Mouse (Mus musculus): ENCODE measurements at regions not wholly inside any gene's neighbourhood (a gene's known extent, or its start where the extent isn't known, plus 50 kb on each side); places are given as distances from the start of the nearest gene placed in this dataset.

DNA sequence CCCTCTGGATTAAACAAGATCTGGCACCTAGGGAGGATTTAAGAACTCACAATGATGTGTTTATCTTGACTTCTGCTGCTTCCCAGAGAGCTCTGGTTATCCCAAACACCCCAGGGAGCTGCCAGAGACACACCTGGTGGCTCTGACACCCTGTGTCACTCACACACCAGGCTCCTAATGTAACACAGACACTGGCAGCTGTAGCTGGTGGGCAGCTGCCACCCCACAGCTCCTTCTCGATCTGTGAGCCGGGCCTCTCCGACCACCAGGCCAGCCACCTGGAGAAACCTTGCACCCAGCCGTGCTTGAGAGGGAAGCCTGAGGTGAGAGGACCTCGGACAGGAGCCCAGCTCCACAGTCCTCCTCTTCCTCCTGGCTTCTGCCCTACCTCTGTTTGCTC is 69.5 kb downstream of the Lao1 start:
- ATAC-seq: no peak
- no peak for TF ChIP-seq CTCF (IDR thresholded peaks at IDR 0.05; ENCODE audit: low read depth)

GRCm38 (mm10) chr4:119033006-119033405 is 71.6 kb downstream of the Lao1 start:
- Histone ChIP-seq H3K4me1 (ENCODE audit: insufficient read depth) (no peaks in the 10 kb centered on the region; the same call in 1 of the 2 replicates), H3K27me3 (ENCODE audit: insufficient read depth, low read length) (no peaks in the 10 kb centered on the region), H3K4me2 (ENCODE audit: low read depth) (no peak overlapping the region), H3K27ac (ENCODE audit: low read depth, low read length) (no peak overlapping the region), H3K4me3 (ENCODE audit: low read depth, low read length) (no peak overlapping the region), H3K36me3 (ENCODE audit: insufficient read depth) (no peaks in the 10 kb centered on the region), H3K9me3 (ENCODE audit: low read length) (no peaks in the 10 kb centered on the region), H3K9ac (no peak overlapping the region)
- no peak for TF ChIP-seq CTCF (IDR thresholded peaks at IDR 0.05; ENCODE audit: low read depth)
- no peak for ATAC-seq
- WGBS: 58% methylated on average over 4 of the region's 4 CpGs
- no peak for DNase-seq

More for the DNA sequence above, 69.5 kb downstream of the Lao1 start:
- Histone ChIP-seq H3K4me3 (ENCODE audit: low read depth, low read length) (no peak overlapping the region), H3K27me3 (ENCODE audit: insufficient read depth, low read length) (no peaks in the 10 kb centered on the region), H3K4me1 (ENCODE audit: insufficient read depth) (no peaks in the 10 kb centered on the region; the same call in 1 of the 2 replicates), H3K9ac (no peak overlapping the region), H3K36me3 (ENCODE audit: insufficient read depth) (no peaks in the 10 kb centered on the region), H3K4me2 (ENCODE audit: low read depth) (no peak overlapping the region), H3K9me3 (ENCODE audit: low read length) (no peaks in the 10 kb centered on the region), H3K27ac (ENCODE audit: low read depth, low read length) (no peak overlapping the region)
- no peak for DNase-seq
- WGBS: 51% methylated on average over 5 of the region's 5 CpGs

GRCm38 (mm10) chr4:119036582-119036981 is 71.9 kb upstream of the Slc2a1 start:
- H3K4me1 ChIP-seq (ENCODE audit: insufficient read depth): no peaks in the 10 kb centered on the region
- no peak for DNase-seq
- no peak overlapping the region for H3K4me2 ChIP-seq (ENCODE audit: low read depth)
- WGBS: 93% methylated on average over 5 of the region's 5 CpGs
- no peaks in the 10 kb centered on the region for H3K27me3 ChIP-seq (ENCODE audit: insufficient read depth, low read length)
- no peaks in the 10 kb centered on the region for H3K9me3 ChIP-seq (ENCODE audit: low read length)
- TF ChIP-seq CTCF (IDR thresholded peaks at IDR 0.05; ENCODE audit: low read depth): no peak
- H3K4me3 ChIP-seq (ENCODE audit: low read depth, low read length): no peak overlapping the region
- H3K9ac ChIP-seq: no peak overlapping the region
- no peak overlapping the region for H3K27ac ChIP-seq (ENCODE audit: low read depth, low read length)
- ATAC-seq: no peak
- H3K36me3 ChIP-seq (ENCODE audit: insufficient read depth): no peaks in the 10 kb centered on the region

- 95% methylated on average over 6 of the region's 6 CpGs for WGBS
- H3K9ac ChIP-seq: no peak overlapping the region
- no peak for TF ChIP-seq CTCF (IDR thresholded peaks at IDR 0.05; ENCODE audit: low read depth)
- no peaks in the 10 kb centered on the region for H3K27me3 ChIP-seq (ENCODE audit: insufficient read depth, low read length)
- no peak overlapping the region for H3K27ac ChIP-seq (ENCODE audit: low read depth, low read length)
- H3K36me3 ChIP-seq (ENCODE audit: insufficient read depth): no peaks in the 10 kb centered on the region
- H3K4me1 ChIP-seq (ENCODE audit: insufficient read depth): no peaks in the 10 kb centered on the region
- ATAC-seq: no peak
- no peak overlapping the region for H3K4me2 ChIP-seq (ENCODE audit: low read depth)
- H3K9me3 ChIP-seq (ENCODE audit: low read length): no peaks in the 10 kb centered on the region
- no peak for DNase-seq
- no peak overlapping the region for H3K4me3 ChIP-seq (ENCODE audit: low read depth, low read length)
These were observed 68.5 kb upstream of the Slc2a1 start for GRCm38 (mm10) chr4:119040041-119040440.

DNA sequence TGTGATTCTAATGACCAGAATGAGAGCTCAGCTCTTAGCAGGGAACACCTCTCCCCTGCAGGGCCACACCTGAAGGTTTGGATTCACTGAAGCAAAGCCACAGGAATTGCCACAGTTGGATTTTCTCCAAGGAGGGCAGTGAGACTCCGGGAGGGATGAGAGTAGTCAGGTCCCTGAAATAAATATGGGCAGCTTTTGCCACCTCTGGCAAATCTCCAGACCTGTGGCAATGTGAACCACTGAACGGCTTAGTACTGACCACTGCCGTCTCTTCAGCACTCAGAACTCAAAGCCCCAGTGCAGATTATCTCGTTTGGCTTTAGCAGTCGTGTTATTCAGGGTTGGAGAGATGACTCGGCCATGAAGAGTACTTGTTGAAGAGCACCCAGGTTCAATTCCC is 66.9 kb upstream of the Slc2a1 start:
- no peaks in the 10 kb centered on the region for H3K27me3 ChIP-seq (ENCODE audit: insufficient read depth, low read length)
- H3K9ac ChIP-seq: no peak overlapping the region
- H3K9me3 ChIP-seq (ENCODE audit: low read length): no peaks in the 10 kb centered on the region
- no peaks in the 10 kb centered on the region for H3K4me1 ChIP-seq (ENCODE audit: insufficient read depth)
- DNase-seq: no peak
- H3K4me3 ChIP-seq (ENCODE audit: low read depth, low read length): no peak overlapping the region
- H3K27ac ChIP-seq (ENCODE audit: low read depth, low read length): no peak overlapping the region
- H3K36me3 ChIP-seq (ENCODE audit: insufficient read depth): no peaks in the 10 kb centered on the region
- 53% methylated on average over 6 of the region's 6 CpGs for WGBS
- no peak for TF ChIP-seq CTCF (IDR thresholded peaks at IDR 0.05; ENCODE audit: low read depth)
- no peak overlapping the region for H3K4me2 ChIP-seq (ENCODE audit: low read depth)
- ATAC-seq: no peak

- Histone ChIP-seq H3K9me3 (ENCODE audit: low read length) (no peaks in the 10 kb centered on the region), H3K27ac (ENCODE audit: low read depth, low read length) (no peak overlapping the region), H3K36me3 (ENCODE audit: insufficient read depth) (no peaks in the 10 kb centered on the region), H3K4me1 (ENCODE audit: insufficient read depth) (no peaks in the 10 kb centered on the region), H3K9ac (no peak overlapping the region), H3K27me3 (ENCODE audit: insufficient read depth, low read length) (no peaks in the 10 kb centered on the region), H3K4me3 (ENCODE audit: low read depth, low read length) (no peak overlapping the region), H3K4me2 (ENCODE audit: low read depth) (no peak overlapping the region)
- no peak for TF ChIP-seq CTCF (IDR thresholded peaks at IDR 0.05; ENCODE audit: low read depth)
- ATAC-seq: no peak
- WGBS: 29% methylated on average over 19 of the region's 19 CpGs
- no peak for DNase-seq
These were observed 64.4 kb upstream of the Slc2a1 start for GRCm38 (mm10) chr4:119044005-119044677.

DNA sequence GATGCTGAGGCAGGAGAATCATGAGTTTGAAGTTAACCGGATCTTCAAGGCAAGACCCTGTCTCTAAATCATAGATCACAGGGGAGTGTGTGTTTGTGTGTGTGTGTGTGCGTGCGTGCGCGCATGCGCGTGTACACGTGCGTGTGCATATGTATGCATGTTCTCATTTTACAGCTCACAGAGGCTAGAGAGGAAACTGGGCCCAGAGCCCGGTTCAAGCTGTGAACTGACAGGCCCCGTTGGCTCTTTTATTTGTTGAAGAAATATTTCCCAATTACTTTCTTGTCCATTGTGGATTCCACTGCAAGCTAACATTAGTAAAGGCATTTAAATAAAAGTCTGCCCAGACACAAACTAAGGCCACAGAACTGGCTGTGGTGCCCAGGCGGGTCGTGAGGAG is 63.7 kb upstream of the Slc2a1 start:
- peak; percentile 20 for DNase-seq
- no peaks in the 10 kb centered on the region for H3K9me3 ChIP-seq (ENCODE audit: low read length)
- TF ChIP-seq CTCF (IDR thresholded peaks at IDR 0.05; ENCODE audit: low read depth): no peak
- no peak overlapping the region for H3K9ac ChIP-seq
- H3K4me2 ChIP-seq (ENCODE audit: low read depth): no peak overlapping the region
- no peak overlapping the region for H3K4me3 ChIP-seq (ENCODE audit: low read depth, low read length)
- H3K4me1 ChIP-seq (ENCODE audit: insufficient read depth): no peaks in the 10 kb centered on the region
- 59% methylated on average over 13 of the region's 13 CpGs for WGBS
- ATAC-seq: no peak; the same call in 1 of the 2 replicates
- no peaks in the 10 kb centered on the region for H3K36me3 ChIP-seq (ENCODE audit: insufficient read depth)
- H3K27ac ChIP-seq (ENCODE audit: low read depth, low read length): no peak overlapping the region
- no peaks in the 10 kb centered on the region for H3K27me3 ChIP-seq (ENCODE audit: insufficient read depth, low read length)
